Mouse (Mus musculus) naive thymus-derived CD4-positive, alpha-beta T cell, adult 2 months (primary cell): ENCODE measurements around the gene Ikzf3.

Experiments used
- DNase-seq: peaks from one replicate; pipeline ENCODE4 v3.0.0-alpha.2; 2011; ENCODE audit warnings: low read depth

Gene Ikzf3

GRCm38 (mm10) chr11:98446562-98447474 is 99.0 kb downstream of the Ikzf3 start:
- no peak for DNase-seq

- DNase-seq, result no peak
These were observed 99.6 kb downstream of the Ikzf3 start, which contains the start of gene Grb7 for GRCm38 (mm10) chr11:98446213-98446561. Gene Grb7 (plus strand): TSS chr11:98446394.

GRCm38 (mm10) chr11:98445679-98446078 is 100.2 kb downstream of the Ikzf3 start:
- DNase-seq, result no peak

- DNase-seq, result no peak
These were observed 100.6 kb downstream of the Ikzf3 start for GRCm38 (mm10) chr11:98445238-98445637.

- DNase-seq, result no peak
These were observed 102.1 kb downstream of the Ikzf3 start for GRCm38 (mm10) chr11:98443688-98444087.

- peak; percentile 97 for DNase-seq
These were observed 107.3 kb downstream of the Ikzf3 start, which contains the start of gene Mien1 for GRCm38 (mm10) chr11:98438331-98439158. Gene Mien1 (minus strand): TSS chr11:98438991.

GRCm38 (mm10) chr11:98437441-98437840 is 108.4 kb downstream of the Ikzf3 start:
- DNase-seq, result no peak

- no peak for DNase-seq
These were observed 110.1 kb downstream of the Ikzf3 start for GRCm38 (mm10) chr11:98435723-98436122.

GRCm38 (mm10) chr11:98431743-98432502 is 113.9 kb downstream of the Ikzf3 start:
- DNase-seq, result no peak

- no peak for DNase-seq
These were observed 117.4 kb downstream of the Ikzf3 start for GRCm38 (mm10) chr11:98428436-98428835.

GRCm38 (mm10) chr11:98426592-98426991 is 119.2 kb downstream of the Ikzf3 start:
- DNase-seq, result no peak

- DNase-seq, result no peak
These were observed 126.8 kb downstream of the Ikzf3 start for GRCm38 (mm10) chr11:98418939-98419547.

- DNase-seq, result no peak
These were observed 127.6 kb downstream of the Ikzf3 start for GRCm38 (mm10) chr11:98418273-98418672.

GRCm38 (mm10) chr11:98417074-98417473 is 128.8 kb downstream of the Ikzf3 start:
- no peak for DNase-seq
